Mouse (Mus musculus): ENCODE data around the gene Glyr1. TPM values are rescaled to one million over a fixed set of nuclear protein-coding genes. Genes with fewer than 3 reads are reported as not detected.

Glyr1 gene
- total RNA-seq, 2 experiments from 2014 or later, result 139 to 143 TPM

DNA sequence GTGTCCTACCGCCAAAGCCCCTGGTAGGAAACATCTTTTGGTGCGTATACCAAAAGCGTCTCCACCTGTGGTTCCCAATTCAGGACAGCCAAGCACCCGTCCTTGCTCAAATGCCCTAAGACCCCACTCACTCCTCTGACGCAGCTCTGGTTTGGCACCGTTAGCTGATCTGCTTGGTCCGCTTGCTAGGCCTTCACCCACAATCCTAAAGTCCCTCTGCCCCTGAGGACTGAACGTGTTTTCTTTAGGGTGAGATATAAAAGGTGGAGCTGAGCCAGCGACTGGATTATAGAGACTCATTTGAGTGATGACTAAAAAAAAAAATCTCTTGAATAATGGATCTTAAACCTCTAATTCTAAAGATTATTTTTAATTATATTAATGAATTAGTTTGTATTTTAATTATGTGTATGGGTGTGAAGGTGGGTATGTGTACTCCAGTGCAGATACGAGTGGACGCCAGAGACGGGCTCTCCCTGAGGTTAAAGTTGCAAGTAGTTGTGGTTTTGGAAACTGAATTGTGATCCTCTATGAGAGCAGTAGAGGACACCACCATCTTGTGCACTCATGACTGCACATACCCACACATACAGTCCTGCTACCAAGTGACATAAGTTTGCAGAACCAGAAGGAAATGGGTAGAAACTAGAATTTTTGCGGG lies 84.8 kb downstream of the Glyr1 start:
- DNase-seq (ENCODE audit: low spot score in 2 of 2), result no peak

Other genes with a start within 250 kb of the Glyr1 start
- gene 4930562C15Rik, start 214.4 kb downstream of the Glyr1 start, total RNA-seq (2021), result not detected
- 10 to 100 TPM; 96.1 to 98.1 TPM for gene Ubald1, start 169.5 kb downstream of the Glyr1 start, total RNA-seq (2021)
- 100 to 1,000 TPM; 214 to 215 TPM for gene Mgrn1, start 163.6 kb downstream of the Glyr1 start, total RNA-seq (2021)
- 10 to 100 TPM; 73.0 to 78.3 TPM for gene Nudt16l1, start 111.1 kb downstream of the Glyr1 start, total RNA-seq (2021)
- 10 to 100 TPM; 70.2 to 71.8 TPM for gene Anks3, start 85.7 kb downstream of the Glyr1 start, total RNA-seq (2021)
- not detected for gene Sept12, start 52.0 kb downstream of the Glyr1 start, total RNA-seq (2021)
- gene Smim22, start 42.6 kb downstream of the Glyr1 start, total RNA-seq (2021), result not detected
- 100 to 1,000 TPM; 348 to 357 TPM for gene Rogdi, start 36.3 kb downstream of the Glyr1 start, total RNA-seq (2021)
- 10 to 100 TPM; 43.3 to 43.7 TPM for gene Ubn1, start 194 bp upstream of the Glyr1 start, total RNA-seq (2021)
- 1 to 10 TPM; 3.3 to 4.1 TPM for gene Ppl, start 82.6 kb upstream of the Glyr1 start, total RNA-seq (2021)
- 10 to 100 TPM in 1 of 2 experiments, 1 to 10 TPM in 1; 7.3 to 10.6 TPM for gene Sec14l5, start 97.2 kb upstream of the Glyr1 start, total RNA-seq (2021)
- 10 to 100 TPM; 12.0 to 15.9 TPM for gene Nagpa, start 154.1 kb upstream of the Glyr1 start, total RNA-seq (2021)
- gene AU021092, start 172.4 kb upstream of the Glyr1 start, total RNA-seq (2021), result 1 to 10 TPM; 3.5 to 4.3 TPM
- 10 to 100 TPM; 29.0 to 31.6 TPM for gene Alg1, start 183.8 kb upstream of the Glyr1 start, total RNA-seq (2021)
- gene Eef2kmt, start 206.1 kb upstream of the Glyr1 start, total RNA-seq (2021), result 1 to 10 TPM; 5.1 to 5.9 TPM

All from layer of hippocampus, adult 18-20 months (tissue).